Mouse (Mus musculus) heart, postnatal 0 days (tissue): Measurements from ENCODE around the gene Sept9. TPM values are rescaled to one million over a fixed set of nuclear protein-coding genes. Genes with fewer than 3 reads are reported as not detected.

ENCODE experiments used
- ATAC-seq: fragments of 200-750 bp; cut with Nextera tagmentation; 2 replicates; pipeline ENCODE4 v1.8.0; 2017; ENCODE audit warnings: low read depth, moderate number of reproducible peaks, moderate library complexity; ENCODE audit not compliant: insufficient read depth
- DNase-seq: peaks from one replicate; pipeline ENCODE4 v3.0.0-alpha.2; 2016; ENCODE audit warnings: low spot score
- H3K27ac ChIP-seq: fragments of 300-500 bp; sonication (generic); 2 replicates; pipeline ENCODE4 v1.5.1; 2014; ENCODE audit warnings: low read depth, mild to moderate bottlenecking
- H3K27me3 ChIP-seq: fragments of 300-500 bp; sonication (generic); 2 replicates; pipeline ENCODE4 v1.6.1; 2014; ENCODE audit warnings: low read length, mixed read lengths; ENCODE audit not compliant: control insufficient read depth, insufficient read depth
- H3K36me3 ChIP-seq: fragments of 300-500 bp; sonication (generic); replicated peaks from 2 replicates; pipeline ENCODE4 v1.6.1; 2014; ENCODE audit warnings: low read length, mixed read lengths; ENCODE audit not compliant: control insufficient read depth, insufficient read depth
- H3K4me1 ChIP-seq: fragments of 300-500 bp; sonication (generic); 2 replicates; pipeline ENCODE4 v1.6.1; 2014; ENCODE audit warnings: antibody characterized with exemption; ENCODE audit not compliant: control insufficient read depth, insufficient read depth
- H3K4me2 ChIP-seq: fragments of 300-500 bp; sonication (generic); 2 replicates; pipeline ENCODE4 v1.6.1; 2014; ENCODE audit warnings: low read depth, mild to moderate bottlenecking, low read length, moderate library complexity
- H3K4me3 ChIP-seq: fragments of 300-500 bp; sonication (generic); 2 replicates; pipeline ENCODE4 v1.5.1; 2014; ENCODE audit warnings: low read depth, low read length
- H3K9ac ChIP-seq: fragments of 300-500 bp; sonication (generic); replicated peaks from 2 replicates; pipeline ENCODE4 v1.6.1; 2014; ENCODE audit warnings: low read depth, low read length, mixed read lengths
- H3K9me3 ChIP-seq: fragments of 300-500 bp; sonication (generic); replicated peaks from 2 replicates; pipeline ENCODE4 v1.6.1; 2016; ENCODE audit warnings: low read length; ENCODE audit not compliant: control insufficient read depth
- CTCF ChIP-seq: IDR thresholded peaks from 2 replicates; pipeline ENCODE4 v1.5.1; 2016; ENCODE audit warnings: antibody characterized with exemption, control low read depth, low read depth
- EP300 ChIP-seq: IDR thresholded peaks from 2 replicates; pipeline ENCODE4 v1.6.1; 2016; ENCODE audit warnings: antibody characterized with exemption, low read depth
- WGBS: fragments of 180-500 bp; shearing (Covaris S2); extraction: QIAGEN DNeasy Blood & Tissue Kit; methylation state at CpG from one replicate; pipeline ENCODE4 v1.1.7; 2014; 5-methylcytosine and 5-hydroxymethylcytosine counted together
- polyA plus RNA-seq: library from polyadenylated mRNA; unstranded; fragments of >200 nt; fragmentation: Nextera tagmentation; extraction: Ambion mirVana; gene quantifications from 2 replicates; pipeline ENCODE4 v1.2.1, GENCODE M21; 2015
- total RNA-seq: library from RNA; depleted of rRNA; stranded (reverse); fragments of >200 nt; gene quantifications from 2 replicates; pipeline ENCODE4 v1.2.3, GENCODE M21; 2014; ENCODE audit warnings: low replicate concordance

Gene Sept9
- total and polyA plus RNA-seq, 2 experiments from 2014 or later, result 31.6 to 64.2 TPM

GRCm38 (mm10) chr11:117283048-117283888, 83.8 kb downstream of the Sept9 start:
- no peaks in the 10 kb centered on the region for H3K27me3 ChIP-seq
- DNase-seq (no peak), ATAC-seq (no peak)
- H3K4me3 ChIP-seq, result no peak overlapping the region
- peak overlapping the region; percentile 54 for H3K27ac ChIP-seq
- TF ChIP-seq CTCF (no peak), EP300 (no peak)
- no peaks in the 10 kb centered on the region for H3K36me3 ChIP-seq
- no peaks in the 10 kb centered on the region for H3K9me3 ChIP-seq
- no peak overlapping the region for H3K9ac ChIP-seq
- H3K4me2 ChIP-seq, result no peak overlapping the region
- peaks cover 15% of the 10 kb centered on the region; the same call in 1 of the 2 replicates for H3K4me1 ChIP-seq
- 63% methylated on average over 11 of the region's 11 CpGs for WGBS

- 59% methylated on average over 6 of the region's 6 CpGs for WGBS
- TF ChIP-seq EP300 (no peak), CTCF (no peak)
- H3K4me1 ChIP-seq, result 0 out of 2 replicates have a peak, but pooled peaks cover 12% of the 10 kb centered on the region
- H3K36me3 ChIP-seq, result no peaks in the 10 kb centered on the region
- DNase-seq, result no peak
- peak overlapping the region; percentile 54 for H3K27ac ChIP-seq
- ATAC-seq, result no peak
- no peaks in the 10 kb centered on the region for H3K27me3 ChIP-seq
- H3K9ac ChIP-seq, result no peak overlapping the region
- no peak overlapping the region for H3K4me3 ChIP-seq
- no peak overlapping the region for H3K4me2 ChIP-seq
- no peaks in the 10 kb centered on the region for H3K9me3 ChIP-seq
These were observed 84.5 kb downstream of the Sept9 start for GRCm38 (mm10) chr11:117283889-117284450.

- H3K4me3 ChIP-seq, result no peak overlapping the region
- H3K27ac ChIP-seq, result 0 out of 2 replicates have a peak overlapping the region, but pooled peaks have one; percentile 0
- no peaks in the 10 kb centered on the region for H3K36me3 ChIP-seq
- peak; percentile 32; the same call in 1 of the 2 replicates for ATAC-seq
- 0 out of 2 replicates have a peak, but pooled peaks cover 12% of the 10 kb centered on the region for H3K4me1 ChIP-seq
- no peak overlapping the region for H3K9ac ChIP-seq
- TF ChIP-seq EP300, result no peak
- no peak for TF ChIP-seq CTCF
- H3K4me2 ChIP-seq, result no peak overlapping the region
- H3K9me3 ChIP-seq, result no peaks in the 10 kb centered on the region
- no peaks in the 10 kb centered on the region for H3K27me3 ChIP-seq
- DNase-seq, result no peak
- WGBS, result 60% methylated on average over 19 of the region's 19 CpGs
These were observed 85.5 kb downstream of the Sept9 start for GRCm38 (mm10) chr11:117284721-117285605.

GRCm38 (mm10) chr11:117285606-117285931, 86.1 kb downstream of the Sept9 start:
- H3K4me2 ChIP-seq, result no peak overlapping the region
- no peak overlapping the region for H3K9ac ChIP-seq
- no peaks in the 10 kb centered on the region for H3K9me3 ChIP-seq
- H3K36me3 ChIP-seq, result peaks cover 4% of the 10 kb centered on the region
- WGBS, result 76% methylated on average over 10 of the region's 10 CpGs
- H3K4me3 ChIP-seq, result no peak overlapping the region
- DNase-seq (no peak), ATAC-seq (no peak)
- no peak overlapping the region for H3K27ac ChIP-seq
- H3K27me3 ChIP-seq, result no peaks in the 10 kb centered on the region
- 0 out of 2 replicates have a peak, but pooled peaks cover 12% of the 10 kb centered on the region for H3K4me1 ChIP-seq
- TF ChIP-seq CTCF (no peak), EP300 (no peak)

GRCm38 (mm10) chr11:117287792-117288191, 88.3 kb downstream of the Sept9 start:
- H3K4me3 ChIP-seq, result no peak overlapping the region
- H3K4me2 ChIP-seq, result no peak overlapping the region
- 0 out of 2 replicates have a peak, but pooled peaks cover 12% of the 10 kb centered on the region for H3K4me1 ChIP-seq
- ATAC-seq (no peak), DNase-seq (no peak)
- H3K27me3 ChIP-seq, result no peaks in the 10 kb centered on the region
- 84% methylated on average over 3 of the region's 3 CpGs for WGBS
- no peak overlapping the region for H3K27ac ChIP-seq
- no peaks in the 10 kb centered on the region for H3K9me3 ChIP-seq
- H3K36me3 ChIP-seq, result peaks cover 22% of the 10 kb centered on the region
- TF ChIP-seq EP300, result no peak
- TF ChIP-seq CTCF, result no peak
- no peak overlapping the region for H3K9ac ChIP-seq
